Mouse (Mus musculus): ENCODE results near the gene Hsp90b1. TPM values are rescaled to one million over a fixed set of nuclear protein-coding genes. Genes with fewer than 3 reads are reported as not detected.

The Hsp90b1 gene
- polyA plus RNA-seq (2014; fragmentation: Illumina TruSeq; extraction: RNeasy Lipid Tissue Mini Kit (QIAGEN cat#74804); ENCODE audit: low read depth, low replicate concordance) = 785 TPM

GRCm38 (mm10) chr10:86705318-86705921 is at the start of gene Hsp90b1, which contains the start of gene Ttc41:
Gene Hsp90b1, minus strand, starts transcription at chr10:86705509.
Gene Ttc41, plus strand, starts transcription at chr10:86705811.

Other genes starting within 250 kb of the Hsp90b1 start
- gene Syn3, start 206.6 kb downstream of the Hsp90b1 start, polyA plus RNA-seq (2014; fragmentation: Illumina TruSeq; extraction: RNeasy Lipid Tissue Mini Kit (QIAGEN cat#74804); ENCODE audit: low read depth, low replicate concordance) = 1.6 TPM
- 4.9 TPM for gene Ttc41, start 302 bp upstream of the Hsp90b1 start, polyA plus RNA-seq (2014; fragmentation: Illumina TruSeq; extraction: RNeasy Lipid Tissue Mini Kit (QIAGEN cat#74804); ENCODE audit: low read depth, low replicate concordance)
- gene Gm49358, start 58.5 kb upstream of the Hsp90b1 start, polyA plus RNA-seq (2014; fragmentation: Illumina TruSeq; extraction: RNeasy Lipid Tissue Mini Kit (QIAGEN cat#74804); ENCODE audit: low read depth, low replicate concordance) = not detected
- gene Nt5dc3, start 73.5 kb upstream of the Hsp90b1 start, polyA plus RNA-seq (2014; fragmentation: Illumina TruSeq; extraction: RNeasy Lipid Tissue Mini Kit (QIAGEN cat#74804); ENCODE audit: low read depth, low replicate concordance) = 16.7 TPM